Mouse (Mus musculus): ENCODE measurements around the gene Mier2. TPM values are rescaled to one million over a fixed set of nuclear protein-coding genes. Genes with fewer than 3 reads are reported as not detected.

Mier2 gene
- polyA plus RNA-seq, 1 experiment from 2014 or later, result 54.2 TPM

DNA sequence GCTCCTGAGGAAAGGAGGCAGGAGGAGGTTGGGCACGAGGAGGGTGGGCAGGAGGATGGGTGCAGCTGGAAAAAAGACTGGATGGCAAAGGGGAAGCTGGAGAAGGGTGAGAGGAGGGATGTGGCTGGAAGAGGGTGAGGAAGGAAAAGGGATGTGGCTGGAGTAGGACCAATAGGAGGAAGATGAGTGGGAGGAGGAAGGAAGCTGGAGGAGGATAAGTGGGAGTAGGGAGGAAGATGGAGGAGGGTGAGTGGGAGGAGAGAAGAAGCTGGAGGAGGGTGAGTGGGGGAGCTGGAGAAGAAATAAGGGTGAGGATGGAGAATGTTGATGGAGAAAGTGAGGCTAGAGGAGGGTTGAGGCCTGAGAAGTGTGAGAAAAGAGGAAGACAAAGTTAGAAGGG, 19.6 kb downstream of the Mier2 start:
- no peak overlapping the region for H3K9ac ChIP-seq (ENCODE audit: low read length)
- H3K9me3 ChIP-seq (ENCODE audit: control insufficient read depth, low read length), result no peaks in the 10 kb centered on the region
- H3K4me2 ChIP-seq (ENCODE audit: low read depth, severe bottlenecking), result no peak overlapping the region
- ATAC-seq (ENCODE audit: insufficient number of reproducible peaks, low FRiP score, low TSS enrichment, low read depth) (no peak), DNase-seq (ENCODE audit: low spot score) (no peak)
- peaks cover 4% of the 10 kb centered on the region for H3K36me3 ChIP-seq (ENCODE audit: control insufficient read depth, insufficient read depth, low read length)
- no peaks in the 10 kb centered on the region for H3K27me3 ChIP-seq (ENCODE audit: control insufficient read depth, insufficient read depth, low read length)
- no peaks in the 10 kb centered on the region for H3K4me1 ChIP-seq (ENCODE audit: control insufficient read depth, insufficient read depth, low read length)
- 52% methylated on average over 1 of the region's 1 CpGs for WGBS
- no peak overlapping the region for H3K4me3 ChIP-seq (ENCODE audit: low read depth, low read length)
- H3K27ac ChIP-seq (replicated peaks; ENCODE audit: low read depth, low read length), result no peak overlapping the region

GRCm38 (mm10) chr10:79534426-79534825, 20.6 kb downstream of the Mier2 start:
- ATAC-seq (ENCODE audit: insufficient number of reproducible peaks, low FRiP score, low TSS enrichment, low read depth) (no peak), DNase-seq (ENCODE audit: low spot score) (peak; percentile 20)
- Histone ChIP-seq H3K9ac (ENCODE audit: low read length) (no peak overlapping the region), H3K4me3 (ENCODE audit: low read depth, low read length) (no peak overlapping the region), H3K27ac (replicated peaks; ENCODE audit: low read depth, low read length) (no peak overlapping the region), H3K9me3 (ENCODE audit: control insufficient read depth, low read length) (no peaks in the 10 kb centered on the region), H3K4me1 (ENCODE audit: control insufficient read depth, insufficient read depth, low read length) (no peaks in the 10 kb centered on the region), H3K4me2 (ENCODE audit: low read depth, severe bottlenecking) (no peak overlapping the region), H3K36me3 (ENCODE audit: control insufficient read depth, insufficient read depth, low read length) (peaks cover under 1% of the 10 kb centered on the region; the same call in 1 of the 2 replicates), H3K27me3 (ENCODE audit: control insufficient read depth, insufficient read depth, low read length) (no peaks in the 10 kb centered on the region)
- 85% methylated on average over 2 of the region's 2 CpGs for WGBS

DNA sequence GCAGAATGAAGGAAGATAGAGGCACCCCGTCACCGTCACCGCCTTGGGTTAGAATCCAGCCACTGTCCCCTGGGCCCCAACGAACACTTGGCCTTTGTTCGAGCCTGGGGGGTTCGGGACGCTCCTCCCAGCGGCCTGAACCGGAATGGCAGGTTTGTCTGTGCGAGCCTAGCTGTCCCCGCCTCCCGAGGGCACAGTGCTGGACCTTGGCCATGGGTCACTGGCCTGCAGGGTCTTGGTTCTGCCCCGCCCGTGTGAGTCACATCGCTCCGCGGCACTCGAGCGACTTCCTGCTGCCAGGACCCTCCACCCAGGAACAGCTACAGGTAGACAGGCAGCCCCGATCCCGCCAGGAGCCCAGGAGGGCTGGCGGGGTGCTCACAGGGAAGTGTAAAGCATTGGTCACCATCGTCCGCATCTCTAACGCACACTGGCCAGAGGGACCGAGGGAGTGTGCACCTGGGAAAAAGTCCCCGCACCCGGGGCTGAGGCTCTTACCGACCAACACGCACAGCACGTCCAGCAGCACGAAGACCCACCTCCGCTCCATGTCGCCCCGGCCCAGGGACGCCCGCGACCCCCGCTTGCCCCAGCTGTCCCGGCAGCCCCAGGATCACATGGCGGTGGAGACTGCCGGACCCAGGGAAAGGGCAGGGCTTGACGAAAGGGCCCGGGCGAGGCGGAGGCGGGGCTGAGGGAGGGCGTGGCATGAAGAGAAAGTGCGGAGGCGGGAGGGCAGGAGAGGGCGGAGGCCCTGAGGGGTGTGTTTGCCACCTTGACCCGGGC, 21.7 kb downstream of the Mier2 start, which contains the start of gene Plpp2:
Gene Plpp2 (minus strand): TSS at position 671 of the 786 bp plus-strand sequence.
- peak within 1 kb of the TSS; percentile 77 for H3K4me2 ChIP-seq (ENCODE audit: low read depth, severe bottlenecking)
- H3K9ac ChIP-seq (ENCODE audit: low read length), result peak within 1 kb of the TSS; percentile 41
- DNase-seq (ENCODE audit: low spot score) (peak; percentile 87), ATAC-seq (ENCODE audit: insufficient number of reproducible peaks, low FRiP score, low TSS enrichment, low read depth) (peak; percentile 72)
- WGBS, result 1% methylated on average over 52 of the region's 52 CpGs
- no peaks in the 10 kb centered on the region; the same call in 1 of the 2 replicates for H3K36me3 ChIP-seq (ENCODE audit: control insufficient read depth, insufficient read depth, low read length)
- peak within 1 kb of the TSS; percentile 44 for H3K4me3 ChIP-seq (ENCODE audit: low read depth, low read length)
- H3K4me1 ChIP-seq (ENCODE audit: control insufficient read depth, insufficient read depth, low read length), result no peaks in the 10 kb centered on the region
- no peaks in the 10 kb centered on the region for H3K27me3 ChIP-seq (ENCODE audit: control insufficient read depth, insufficient read depth, low read length)
- H3K27ac ChIP-seq (replicated peaks; ENCODE audit: low read depth, low read length), result no peak within 1 kb of the TSS
- no peaks in the 10 kb centered on the region for H3K9me3 ChIP-seq (ENCODE audit: control insufficient read depth, low read length)

DNA sequence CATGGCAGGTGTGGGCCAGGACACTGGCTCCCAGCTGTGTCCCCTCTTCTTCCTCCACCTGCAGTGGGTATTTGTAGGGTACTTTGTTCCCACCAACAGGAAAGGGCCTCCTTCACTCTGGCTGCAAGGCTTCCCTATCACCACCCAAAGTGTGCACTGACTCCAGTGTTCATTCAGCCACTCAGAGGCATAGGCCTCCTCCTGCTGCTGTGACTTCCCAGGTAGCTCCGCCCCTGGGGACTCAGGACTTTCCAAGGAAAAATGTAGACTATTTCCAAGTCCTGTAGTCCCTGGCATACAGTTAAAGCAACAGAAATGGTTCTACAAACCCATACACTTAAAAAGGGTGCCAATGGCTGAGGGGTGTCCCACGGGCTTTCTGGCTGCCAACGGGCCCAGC, 22.3 kb downstream of the Mier2 start:
- WGBS, result 26% methylated on average over 3 of the region's 3 CpGs
- H3K27me3 ChIP-seq (ENCODE audit: control insufficient read depth, insufficient read depth, low read length), result no peaks in the 10 kb centered on the region
- H3K4me2 ChIP-seq (ENCODE audit: low read depth, severe bottlenecking), result peak overlapping the region; percentile 77
- H3K36me3 ChIP-seq (ENCODE audit: control insufficient read depth, insufficient read depth, low read length), result no peaks in the 10 kb centered on the region; the same call in 1 of the 2 replicates
- no peak overlapping the region for H3K27ac ChIP-seq (replicated peaks; ENCODE audit: low read depth, low read length)
- DNase-seq (ENCODE audit: low spot score), result peak; percentile 33
- H3K9me3 ChIP-seq (ENCODE audit: control insufficient read depth, low read length), result no peaks in the 10 kb centered on the region
- ATAC-seq (ENCODE audit: insufficient number of reproducible peaks, low FRiP score, low TSS enrichment, low read depth), result no peak
- no peak overlapping the region for H3K9ac ChIP-seq (ENCODE audit: low read length)
- H3K4me3 ChIP-seq (ENCODE audit: low read depth, low read length), result peak overlapping the region; percentile 44
- H3K4me1 ChIP-seq (ENCODE audit: control insufficient read depth, insufficient read depth, low read length), result no peaks in the 10 kb centered on the region

DNA sequence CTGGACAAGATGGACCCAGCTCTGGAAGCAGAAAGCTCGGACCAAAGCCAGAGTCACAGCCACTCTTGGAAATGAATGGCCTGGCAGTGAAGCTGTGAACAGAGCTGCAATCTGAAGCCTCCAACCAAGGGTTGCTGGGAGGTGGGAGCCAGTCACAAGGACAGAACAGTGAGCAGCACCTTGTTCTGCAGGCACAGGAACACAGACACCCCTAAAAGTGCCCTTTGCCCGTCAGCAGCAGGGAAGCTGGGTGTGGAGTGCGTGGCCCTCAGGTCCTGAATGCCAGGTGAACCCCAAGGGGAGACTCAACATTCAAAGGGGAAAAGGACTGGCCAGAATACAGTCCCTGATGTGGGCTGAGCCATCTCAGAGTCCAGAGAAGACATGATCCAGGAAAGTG, 23.4 kb downstream of the Mier2 start:
- Histone ChIP-seq H3K27ac (replicated peaks; ENCODE audit: low read depth, low read length) (no peak overlapping the region), H3K4me1 (ENCODE audit: control insufficient read depth, insufficient read depth, low read length) (no peaks in the 10 kb centered on the region), H3K9me3 (ENCODE audit: control insufficient read depth, low read length) (no peaks in the 10 kb centered on the region), H3K4me2 (ENCODE audit: low read depth, severe bottlenecking) (no peak overlapping the region), H3K9ac (ENCODE audit: low read length) (no peak overlapping the region), H3K36me3 (ENCODE audit: control insufficient read depth, insufficient read depth, low read length) (peaks cover 2% of the 10 kb centered on the region; the same call in 1 of the 2 replicates), H3K4me3 (ENCODE audit: low read depth, low read length) (no peak overlapping the region), H3K27me3 (ENCODE audit: control insufficient read depth, insufficient read depth, low read length) (no peaks in the 10 kb centered on the region)
- 89% methylated on average over 3 of the region's 3 CpGs for WGBS
- no peak for ATAC-seq (ENCODE audit: insufficient number of reproducible peaks, low FRiP score, low TSS enrichment, low read depth)
- peak; percentile 20 for DNase-seq (ENCODE audit: low spot score)

GRCm38 (mm10) chr10:79530721-79531120, 24.3 kb downstream of the Mier2 start:
- Histone ChIP-seq H3K9me3 (ENCODE audit: control insufficient read depth, low read length) (no peaks in the 10 kb centered on the region), H3K27ac (replicated peaks; ENCODE audit: low read depth, low read length) (no peak overlapping the region), H3K9ac (ENCODE audit: low read length) (no peak overlapping the region), H3K36me3 (ENCODE audit: control insufficient read depth, insufficient read depth, low read length) (peaks cover 2% of the 10 kb centered on the region; the same call in 1 of the 2 replicates), H3K4me1 (ENCODE audit: control insufficient read depth, insufficient read depth, low read length) (no peaks in the 10 kb centered on the region), H3K27me3 (ENCODE audit: control insufficient read depth, insufficient read depth, low read length) (no peaks in the 10 kb centered on the region), H3K4me3 (ENCODE audit: low read depth, low read length) (no peak overlapping the region), H3K4me2 (ENCODE audit: low read depth, severe bottlenecking) (no peak overlapping the region)
- ATAC-seq (ENCODE audit: insufficient number of reproducible peaks, low FRiP score, low TSS enrichment, low read depth), result no peak
- peak; percentile 18 for DNase-seq (ENCODE audit: low spot score)
- 91% methylated on average over 12 of the region's 13 CpGs for WGBS

DNA sequence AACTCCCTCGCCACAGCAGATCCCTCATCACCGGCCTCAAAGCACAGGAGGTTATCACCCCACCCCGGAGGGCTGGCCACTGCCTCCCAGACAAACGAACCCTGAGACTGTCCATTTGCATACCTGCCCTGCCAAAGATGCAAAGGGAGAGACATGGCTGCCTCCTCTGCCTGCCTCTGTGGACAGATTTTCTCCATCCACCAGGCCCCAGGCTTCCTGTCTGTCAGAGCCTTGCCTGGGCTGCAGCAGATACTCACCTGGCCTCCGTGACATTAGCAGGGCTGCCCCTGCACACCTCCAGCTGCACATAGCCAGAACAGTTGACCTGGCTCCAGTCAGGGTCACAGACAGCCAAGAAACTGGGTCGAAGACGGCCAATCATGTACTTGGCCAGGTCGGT, 24.8 kb downstream of the Mier2 start:
- Histone ChIP-seq H3K27ac (replicated peaks; ENCODE audit: low read depth, low read length) (no peak overlapping the region), H3K4me1 (ENCODE audit: control insufficient read depth, insufficient read depth, low read length) (no peaks in the 10 kb centered on the region), H3K9me3 (ENCODE audit: control insufficient read depth, low read length) (no peaks in the 10 kb centered on the region), H3K9ac (ENCODE audit: low read length) (no peak overlapping the region), H3K4me2 (ENCODE audit: low read depth, severe bottlenecking) (no peak overlapping the region), H3K36me3 (ENCODE audit: control insufficient read depth, insufficient read depth, low read length) (peaks cover 2% of the 10 kb centered on the region; the same call in 1 of the 2 replicates), H3K27me3 (ENCODE audit: control insufficient read depth, insufficient read depth, low read length) (no peaks in the 10 kb centered on the region), H3K4me3 (ENCODE audit: low read depth, low read length) (no peak overlapping the region)
- DNase-seq (ENCODE audit: low spot score) (peak; percentile 18), ATAC-seq (ENCODE audit: insufficient number of reproducible peaks, low FRiP score, low TSS enrichment, low read depth) (no peak)
- WGBS, result 80% methylated on average over 8 of the region's 8 CpGs

GRCm38 (mm10) chr10:79528081-79528480, 26.9 kb downstream of the Mier2 start:
- ATAC-seq (ENCODE audit: insufficient number of reproducible peaks, low FRiP score, low TSS enrichment, low read depth) (no peak), DNase-seq (ENCODE audit: low spot score) (peak; percentile 20)
- Histone ChIP-seq H3K4me2 (ENCODE audit: low read depth, severe bottlenecking) (no peak overlapping the region), H3K36me3 (ENCODE audit: control insufficient read depth, insufficient read depth, low read length) (peaks cover 2% of the 10 kb centered on the region; the same call in 1 of the 2 replicates), H3K27me3 (ENCODE audit: control insufficient read depth, insufficient read depth, low read length) (no peaks in the 10 kb centered on the region), H3K4me1 (ENCODE audit: control insufficient read depth, insufficient read depth, low read length) (no peaks in the 10 kb centered on the region), H3K4me3 (ENCODE audit: low read depth, low read length) (no peak overlapping the region), H3K27ac (replicated peaks; ENCODE audit: low read depth, low read length) (no peak overlapping the region), H3K9me3 (ENCODE audit: control insufficient read depth, low read length) (no peaks in the 10 kb centered on the region), H3K9ac (ENCODE audit: low read length) (no peak overlapping the region)
- 74% methylated on average over 3 of the region's 3 CpGs for WGBS

Data from limb, embryonic 11.5 days (tissue).